ENCODE assay signal across 8 mouse cellular contexts in the genomic region with DNA sequence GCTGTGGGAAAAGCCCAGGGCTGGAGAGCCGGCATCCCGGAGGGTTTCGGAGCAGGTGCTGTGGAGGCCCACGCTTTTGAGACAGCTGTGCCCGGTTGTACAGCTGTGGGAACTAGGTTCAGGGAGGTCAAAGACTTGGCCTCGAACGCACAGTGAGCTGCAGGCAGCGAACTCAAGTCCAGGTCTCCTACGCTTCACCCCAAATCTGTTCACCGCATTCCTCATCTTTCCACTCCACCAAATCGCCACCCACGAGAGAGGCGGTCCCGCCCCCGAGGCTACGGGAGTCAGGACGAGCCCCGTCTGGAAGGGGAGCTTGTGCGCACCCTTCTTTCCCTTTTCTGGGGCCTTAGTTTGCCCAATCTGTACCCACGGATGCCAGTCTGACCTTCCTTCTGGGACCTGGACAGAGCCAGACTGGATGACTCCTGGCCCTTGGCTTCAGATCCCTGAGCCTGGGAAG. TPM values are rescaled to one million over a fixed set of nuclear protein-coding genes. Genes with fewer than 3 reads are reported as not detected.
DNase-seq lines count a peak whose midpoint lies in the region; ATAC-seq lines count a peak whose summit lies in the region.

No protein-coding gene starts in this region.

- under 1% methylated on average over 20 of the region's 20 CpGs for WGBS in heart, embryonic 13.5 days
- under 1% methylated on average over 20 of the region's 20 CpGs for WGBS in limb, embryonic 12.5 days
- under 1% methylated on average over 20 of the region's 20 CpGs for WGBS in midbrain, embryonic 11.5 days

- peaks cover 28% of the 10 kb centered on the region for H3K4me1 ChIP-seq in heart, embryonic 13.5 days
- peaks cover 18% of the 10 kb centered on the region for H3K4me1 ChIP-seq in limb, embryonic 12.5 days (replicated peaks)
- H3K4me1 ChIP-seq in midbrain, embryonic 11.5 days (ENCODE audit: control insufficient read depth, insufficient read depth, low read length), result peaks cover 14% of the 10 kb centered on the region

- peak overlapping the region; percentile 96 for H3K27ac ChIP-seq in heart, embryonic 13.5 days (replicated peaks)
- H3K27ac ChIP-seq in limb, embryonic 12.5 days, result peak overlapping the region; percentile 90
- H3K27ac ChIP-seq in midbrain, embryonic 11.5 days (ENCODE audit: low read depth, low read length), result peak overlapping the region; percentile 81

- no peaks in the 10 kb centered on the region for H3K9me3 ChIP-seq in heart, embryonic 13.5 days
- no peaks in the 10 kb centered on the region for H3K9me3 ChIP-seq in limb, embryonic 12.5 days
- no peaks in the 10 kb centered on the region for H3K9me3 ChIP-seq in midbrain, embryonic 11.5 days (ENCODE audit: control insufficient read depth, low read length)

- peak overlapping the region; percentile 95 for H3K4me2 ChIP-seq in heart, embryonic 13.5 days
- peak overlapping the region; percentile 71 for H3K4me2 ChIP-seq in limb, embryonic 12.5 days
- peak overlapping the region; percentile 93 for H3K4me2 ChIP-seq in midbrain, embryonic 11.5 days

- peak overlapping the region; percentile 93 for H3K9ac ChIP-seq in heart, embryonic 13.5 days
- H3K9ac ChIP-seq in limb, embryonic 12.5 days (replicated peaks), result peak overlapping the region; percentile 82
- peak overlapping the region; percentile 85 for H3K9ac ChIP-seq in midbrain, embryonic 11.5 days (ENCODE audit: low read length)

- DNase-seq in heart, adult 18-20 months, result no peak
- peak; percentile 63 for DNase-seq in brain, adult 2 months (ENCODE audit: low read depth, low spot score)
- peak; percentile 33 to 53 for DNase-seq in gastrocnemius, postnatal 4 days (ENCODE audit: low spot score in 2 of 2)
- peak; percentile 91 for DNase-seq in midbrain, embryonic 11.5 days (ENCODE audit: low spot score, missing footprints)
- no peak for DNase-seq in cerebellum, adult 11-12 months

- no peaks in the 10 kb centered on the region for H3K27me3 ChIP-seq in heart, embryonic 13.5 days (replicated peaks)
- H3K27me3 ChIP-seq in limb, embryonic 12.5 days, result no peaks in the 10 kb centered on the region
- H3K27me3 ChIP-seq in midbrain, embryonic 11.5 days (ENCODE audit: control insufficient read depth, insufficient read depth, low read length), result no peaks in the 10 kb centered on the region

- peaks cover 28% of the 10 kb centered on the region for H3K36me3 ChIP-seq in heart, embryonic 13.5 days
- peaks cover 13% of the 10 kb centered on the region; the same call in 1 of the 2 replicates for H3K36me3 ChIP-seq in limb, embryonic 12.5 days
- H3K36me3 ChIP-seq in midbrain, embryonic 11.5 days (ENCODE audit: control insufficient read depth, insufficient read depth, low read length), result no peaks in the 10 kb centered on the region

- peak overlapping the region; percentile 95 for H3K4me3 ChIP-seq in heart, embryonic 13.5 days
- H3K4me3 ChIP-seq in limb, embryonic 12.5 days (replicated peaks), result peak overlapping the region; percentile 86
- peak overlapping the region; percentile 84 for H3K4me3 ChIP-seq in midbrain, embryonic 11.5 days (ENCODE audit: low read depth, low read length)

- peak; percentile 38; the same call in 1 of the 2 replicates for ATAC-seq in heart, embryonic 13.5 days (ENCODE audit: extremely low read depth, insufficient number of reproducible peaks, low FRiP score, low TSS enrichment)
- peak; percentile 9 for ATAC-seq in CD4-positive, CD25-positive, alpha-beta regulatory T cell, adult 4 months
- peak; percentile 58 for ATAC-seq in limb, embryonic 12.5 days (ENCODE audit: insufficient number of reproducible peaks, insufficient read depth, low FRiP score, low TSS enrichment, low read depth)
- ATAC-seq in midbrain, embryonic 11.5 days (ENCODE audit: low FRiP score), result peak; percentile 22

RNA-seq across cellular contexts. Expression of gene Rnf185, which starts 0.4 kb away (rescaled TPM):
- polyA plus RNA-seq in heart, embryonic 13.5 days (2015; fragmentation: Nextera tagmentation; extraction: Ambion mirVana), result 24.7 and 25.6 TPM in 2 replicates
- total RNA-seq in heart, adult 18-20 months (2021), result 10 to 100 TPM; 20.2 to 23.1 TPM
- polyA plus RNA-seq in CD4-positive, CD25-positive, alpha-beta regulatory T cell, adult 4 months (2017; shearing (Covaris generic)), result 10 to 100 TPM; 26.6 to 29.4 TPM
- 10 to 100 TPM; 24.2 to 26.5 TPM for total RNA-seq in gastrocnemius, postnatal 4 days (2021)
- 35.4 and 36.8 TPM in 2 replicates for polyA plus RNA-seq in limb, embryonic 12.5 days (2016; fragmentation: Nextera tagmentation; extraction: Ambion mirVana)
- 51.9 and 54.3 TPM in 2 replicates for polyA plus RNA-seq in midbrain, embryonic 11.5 days (2014; fragmentation: Nextera tagmentation; extraction: Ambion mirVana)

RNA-seq across cellular contexts. Expression of gene Pla2g3, which starts 36.4 kb away (rescaled TPM):
- 0.11 and 0.16 TPM in 2 replicates for polyA plus RNA-seq in heart, embryonic 13.5 days (2015; fragmentation: Nextera tagmentation; extraction: Ambion mirVana)
- total RNA-seq in heart, adult 18-20 months (2021), result under 1 TPM; 0.10 to 0.13 TPM
- under 1 TPM in 1 of 2 experiments, not detected in 1; 0.20 TPM for polyA plus RNA-seq in CD4-positive, CD25-positive, alpha-beta regulatory T cell, adult 4 months (2017; shearing (Covaris generic))
- under 1 TPM in 1 of 2 experiments, not detected in 1; 0.10 TPM for total RNA-seq in gastrocnemius, postnatal 4 days (2021)
- 0.45 and 0.53 TPM in 2 replicates for polyA plus RNA-seq in limb, embryonic 12.5 days (2016; fragmentation: Nextera tagmentation; extraction: Ambion mirVana)
- polyA plus RNA-seq in midbrain, embryonic 11.5 days (2014; fragmentation: Nextera tagmentation; extraction: Ambion mirVana), result 0.38 and 0.54 TPM in 2 replicates

RNA-seq across cellular contexts. Expression of gene Limk2, which starts 42.7 kb away (rescaled TPM):
- 50.4 and 58.3 TPM in 2 replicates for polyA plus RNA-seq in heart, embryonic 13.5 days (2015; fragmentation: Nextera tagmentation; extraction: Ambion mirVana)
- 10 to 100 TPM; 15.1 to 17.0 TPM for total RNA-seq in heart, adult 18-20 months (2021)
- 10 to 100 TPM; 70.9 to 98.5 TPM for polyA plus RNA-seq in CD4-positive, CD25-positive, alpha-beta regulatory T cell, adult 4 months (2017; shearing (Covaris generic))
- total RNA-seq in gastrocnemius, postnatal 4 days (2021), result 10 to 100 TPM; 23.6 to 28.2 TPM
- polyA plus RNA-seq in limb, embryonic 12.5 days (2016; fragmentation: Nextera tagmentation; extraction: Ambion mirVana), result 58.5 and 62.3 TPM in 2 replicates
- polyA plus RNA-seq in midbrain, embryonic 11.5 days (2014; fragmentation: Nextera tagmentation; extraction: Ambion mirVana), result 62.6 and 63.4 TPM in 2 replicates

RNA-seq across cellular contexts. Expression of gene Inpp5j, which starts 52.9 kb away (rescaled TPM):
- polyA plus RNA-seq in heart, embryonic 13.5 days (2015; fragmentation: Nextera tagmentation; extraction: Ambion mirVana), result 9.0 and 10.0 TPM in 2 replicates
- total RNA-seq in heart, adult 18-20 months (2021), result 10 to 100 TPM; 16.7 to 18.2 TPM
- polyA plus RNA-seq in CD4-positive, CD25-positive, alpha-beta regulatory T cell, adult 4 months (2017; shearing (Covaris generic)), result under 1 TPM in 1 of 2 experiments, not detected in 1; 0.13 TPM
- total RNA-seq in gastrocnemius, postnatal 4 days (2021), result 1 to 10 TPM in 1 of 2 experiments, under 1 TPM in 1; 0.65 to 1.5 TPM
- polyA plus RNA-seq in limb, embryonic 12.5 days (2016; fragmentation: Nextera tagmentation; extraction: Ambion mirVana), result 0.10 TPM in 1 of 2 replicates, not detected in the other
- 0.07 and 0.16 TPM in 2 replicates for polyA plus RNA-seq in midbrain, embryonic 11.5 days (2014; fragmentation: Nextera tagmentation; extraction: Ambion mirVana)

Comparison
In these comparisons a context has a peak if more than half of its experiments do, and no peak if none do; other contexts are left out.
1. DNase-seq: peak in brain, adult 2 months (single experiment), gastrocnemius, postnatal 4 days (2 of 2) and midbrain, embryonic 11.5 days (single experiment); none in heart, adult 18-20 months (0 of 2) and cerebellum, adult 11-12 months (single experiment).
2. Peak in every context shown above with its lines, with median percentiles within 50 percentile points of each other: ATAC-seq, H3K27ac ChIP-seq, H3K4me2 ChIP-seq, H3K4me3 ChIP-seq and H3K9ac ChIP-seq.